Mouse (Mus musculus) effector memory CD4-positive, alpha-beta T cell, adult 5 months (primary cell): ENCODE results near the gene Wdr90. TPM values are rescaled to one million over a fixed set of nuclear protein-coding genes. Genes with fewer than 3 reads are reported as not detected.

Experiments
- polyA plus RNA-seq: library from polyadenylated mRNA; unstranded; fragments of 100-300 nt; shearing (Covaris generic); gene quantifications from one replicate; pipeline ENCODE4 v1.2.1, GENCODE M21; 2017

The Wdr90 gene
- polyA plus RNA-seq, result 20.9 TPM

GRCm38 (mm10) chr17:25860832-25861703, at the start of gene Wdr90:
Gene Wdr90 (minus strand): TSS chr17:25861501.

GRCm38 (mm10) chr17:25880196-25880910, 19.1 kb upstream of the Wdr90 start, which contains the start of gene Wfikkn1:
Gene Wfikkn1 (minus strand): TSS chr17:25880858.

GRCm38 (mm10) chr17:25874721-25875170, 13.4 kb upstream of the Wdr90 start, which contains the start of gene Mettl26:
Gene Mettl26 (plus strand): TSS chr17:25875074.

GRCm38 (mm10) chr17:25868601-25869191, 7.4 kb upstream of the Wdr90 start, which contains the start of gene Mcrip2:
Gene Mcrip2 (minus strand): TSS chr17:25868764.

GRCm38 (mm10) chr17:25844396-25844901, 16.9 kb downstream of the Wdr90 start, which contains the start of gene Rhot2:
Gene Rhot2 (minus strand): TSS chr17:25844851.

GRCm38 (mm10) chr17:25841117-25841880, 20.0 kb downstream of the Wdr90 start, which contains the start of gene Gm20683:
Gene Gm20683 (minus strand): TSS chr17:25841763.

GRCm38 (mm10) chr17:25837076-25837410, 24.3 kb downstream of the Wdr90 start, which contains the start of gene Rhbdl1:
Gene Rhbdl1 (minus strand): TSS chr17:25837295.

GRCm38 (mm10) chr17:25833291-25833663, 28.0 kb downstream of the Wdr90 start, which contains the start of gene Stub1:
Gene Stub1 (minus strand): TSS chr17:25833404.

GRCm38 (mm10) chr17:25828712-25829557, 32.4 kb downstream of the Wdr90 start, which contains the start of gene Jmjd8:
Gene Jmjd8 (plus strand): TSS chr17:25828867.

GRCm38 (mm10) chr17:25823452-25823851, 37.8 kb downstream of the Wdr90 start, which contains the start of gene Wdr24:
Gene Wdr24 (plus strand): TSS chr17:25823627.

GRCm38 (mm10) chr17:25808789-25809605, 52.3 kb downstream of the Wdr90 start, which contains the start of gene Fbxl16:
Gene Fbxl16 (plus strand): TSS chr17:25809085.

GRCm38 (mm10) chr17:25796951-25797369, 64.3 kb downstream of the Wdr90 start, which contains the start of gene Metrn:
Gene Metrn (minus strand): TSS chr17:25797136.

GRCm38 (mm10) chr17:25795609-25796092, 65.7 kb downstream of the Wdr90 start, which contains the start of gene AC134908.4:
Gene AC134908.4 (minus strand): TSS chr17:25795659.

Other genes starting within 250 kb of the Wdr90 start
- not detected for gene Gng13, start 144.3 kb downstream of the Wdr90 start, polyA plus RNA-seq
- 4.7 TPM for gene Chtf18, start 134.1 kb downstream of the Wdr90 start, polyA plus RNA-seq
- 4.0 TPM for gene Rpusd1, start 133.8 kb downstream of the Wdr90 start, polyA plus RNA-seq
- gene Mslnl, start 125.5 kb downstream of the Wdr90 start, polyA plus RNA-seq, result not detected
- gene Msln, start 107.1 kb downstream of the Wdr90 start, polyA plus RNA-seq, result not detected
- 15.6 TPM for gene Narfl, start 87.7 kb downstream of the Wdr90 start, polyA plus RNA-seq
- gene Haghl, start 75.8 kb downstream of the Wdr90 start, polyA plus RNA-seq, result 23.1 TPM
- 0.29 TPM for gene Ccdc78, start 74.9 kb downstream of the Wdr90 start, polyA plus RNA-seq
- 125 TPM for gene Fam173a, start 68.6 kb downstream of the Wdr90 start, polyA plus RNA-seq
- gene AC134908.4, start 65.8 kb downstream of the Wdr90 start, polyA plus RNA-seq, result not detected
- gene Metrn, start 64.4 kb downstream of the Wdr90 start, polyA plus RNA-seq, result 28.1 TPM
- not detected for gene Fbxl16, start 52.4 kb downstream of the Wdr90 start, polyA plus RNA-seq
- 19.3 TPM for gene Wdr24, start 37.9 kb downstream of the Wdr90 start, polyA plus RNA-seq
- gene Jmjd8, start 32.6 kb downstream of the Wdr90 start, polyA plus RNA-seq, result 18.3 TPM
- gene Stub1, start 28.1 kb downstream of the Wdr90 start, polyA plus RNA-seq, result 126 TPM
- not detected for gene Rhbdl1, start 24.2 kb downstream of the Wdr90 start, polyA plus RNA-seq
- 1.9 TPM for gene Gm20683, start 19.7 kb downstream of the Wdr90 start, polyA plus RNA-seq
- 27.1 TPM for gene Rhot2, start 16.6 kb downstream of the Wdr90 start, polyA plus RNA-seq
- gene Mcrip2, start 7.3 kb upstream of the Wdr90 start, polyA plus RNA-seq, result 18.5 TPM
- gene Mettl26, start 13.6 kb upstream of the Wdr90 start, polyA plus RNA-seq, result 41.5 TPM
- 0.21 TPM for gene Wfikkn1, start 19.4 kb upstream of the Wdr90 start, polyA plus RNA-seq
- gene Rab40c, start 58.2 kb upstream of the Wdr90 start, polyA plus RNA-seq, result 17.2 TPM
- 39.1 TPM for gene Pigq, start 83.4 kb upstream of the Wdr90 start, polyA plus RNA-seq
- not detected for gene Nhlrc4, start 83.5 kb upstream of the Wdr90 start, polyA plus RNA-seq
- not detected for gene A930017K11Rik, start 91.1 kb upstream of the Wdr90 start, polyA plus RNA-seq
- gene Capn15, start 124.3 kb upstream of the Wdr90 start, polyA plus RNA-seq, result 21.9 TPM
- 20.2 TPM for gene Rab11fip3, start 208.1 kb upstream of the Wdr90 start, polyA plus RNA-seq
- 20.8 TPM for gene Decr2, start 228.8 kb upstream of the Wdr90 start, polyA plus RNA-seq
- 16.4 TPM for gene Nme4, start 234.1 kb upstream of the Wdr90 start, polyA plus RNA-seq